7 mouse cellular contexts compared by ENCODE assay signal in the genomic region with DNA sequence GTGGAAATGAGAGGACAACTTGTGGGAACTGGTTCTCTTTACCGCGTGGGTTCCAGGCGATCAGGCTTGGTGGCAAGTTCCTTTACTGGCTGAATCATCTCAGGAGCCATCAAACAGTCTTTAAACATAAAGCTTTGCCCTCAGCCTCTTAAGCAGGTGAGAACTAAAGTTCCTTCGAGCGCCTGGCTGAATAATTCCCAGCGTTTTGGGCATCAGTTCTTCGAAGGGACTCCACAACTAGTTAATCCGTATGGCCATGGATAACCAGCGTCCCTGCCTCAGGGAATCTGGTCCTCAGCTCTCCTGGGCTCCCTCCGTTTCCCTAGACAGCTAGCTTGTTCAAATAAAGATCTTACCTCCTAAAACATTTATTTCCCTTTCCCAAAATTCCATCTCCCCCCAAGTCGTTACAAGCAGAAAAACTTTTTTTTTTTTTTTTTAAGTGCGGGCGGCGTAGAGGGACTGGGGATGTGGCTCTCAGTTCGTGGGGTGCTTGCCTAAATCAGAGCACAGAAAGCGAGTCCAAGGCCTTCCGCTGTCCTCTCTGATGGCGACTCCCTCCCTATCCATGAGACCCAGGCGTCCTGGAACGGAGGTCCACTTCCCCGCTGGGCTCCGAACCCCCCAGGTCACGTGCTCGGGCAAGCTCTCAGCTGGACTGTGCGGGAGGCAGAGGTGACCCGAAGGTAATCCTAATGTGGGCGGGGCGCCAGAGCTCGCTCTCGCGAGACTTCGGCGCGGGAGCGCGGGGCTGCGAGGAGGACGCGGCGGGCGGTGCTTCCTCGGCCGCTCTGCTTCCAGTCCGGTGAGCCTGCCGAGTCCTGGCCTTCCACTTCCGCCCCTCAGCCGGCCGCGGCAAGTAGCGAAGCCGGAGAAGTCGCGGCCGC. TPM values are rescaled to one million over a fixed set of nuclear protein-coding genes. Genes with fewer than 3 reads are reported as not detected.
DNase-seq lines count a peak whose midpoint lies in the region; ATAC-seq lines count a peak whose summit lies in the region.

A gene (plus strand): TSS at position 740 of the 887 bp plus-strand sequence.

- H3K36me3 ChIP-seq in intestine, embryonic 15.5 days = no peaks in the 10 kb centered on the region
- peaks cover 1% of the 10 kb centered on the region for H3K36me3 ChIP-seq in midbrain, embryonic 10.5 days

- H3K9ac ChIP-seq in intestine, embryonic 15.5 days = peak within 1 kb of the TSS; percentile 97

- peak within 1 kb of the TSS; percentile 96 for H3K27ac ChIP-seq in intestine, embryonic 15.5 days
- H3K27ac ChIP-seq in midbrain, embryonic 10.5 days (replicated peaks) = peak within 1 kb of the TSS; percentile 94

- under 1% methylated on average over 53 of the region's 54 CpGs for WGBS in intestine, embryonic 15.5 days
- WGBS in midbrain, embryonic 10.5 days = 2% methylated on average over 54 of the region's 54 CpGs

- H3K4me2 ChIP-seq in intestine, embryonic 15.5 days (replicated peaks) = peak within 1 kb of the TSS; percentile 92

- H3K4me1 ChIP-seq in intestine, embryonic 15.5 days (replicated peaks) = peaks cover 14% of the 10 kb centered on the region; the same call in 1 of the 2 replicates
- H3K4me1 ChIP-seq in midbrain, embryonic 10.5 days = peaks cover 28% of the 10 kb centered on the region

- H3K9me3 ChIP-seq in intestine, embryonic 15.5 days = no peaks in the 10 kb centered on the region
- H3K9me3 ChIP-seq in midbrain, embryonic 10.5 days (replicated peaks) = no peaks in the 10 kb centered on the region

- intact Hi-C loops in gastrocnemius, postnatal 36 days (cut with DNase I) = loop anchor here (5.0 kb wide), 2 partner anchors 42 to 43 kb away; a partner anchor contains a TSS
- intact Hi-C loops in left cerebral cortex, postnatal 25 days (cut with DNase I) = loop anchor here (1.0 kb wide), 2 partner anchors 44 kb away; a partner anchor contains a TSS

- peak; percentile 98 for ATAC-seq in intestine, embryonic 15.5 days

- H3K4me3 ChIP-seq in intestine, embryonic 15.5 days (replicated peaks) = peak within 1 kb of the TSS; percentile 99
- peak within 1 kb of the TSS; percentile 98 for H3K4me3 ChIP-seq in midbrain, embryonic 10.5 days

- DNase-seq in adrenal gland, adult 18-20 months (ENCODE audit: low spot score in 2 of 2) = peak; percentile 99
- DNase-seq in embryo, embryonic 11 days = peak; percentile 97
- peak; percentile 98 for DNase-seq in gastrocnemius, postnatal 36 days
- peak; percentile 96 for DNase-seq in left cerebral cortex, postnatal 25 days (ENCODE audit: low spot score in 2 of 2)
- DNase-seq in midbrain, embryonic 10.5 days (ENCODE audit: low spot score) = peak; percentile 97
- peak; percentile 99 for DNase-seq in right cerebral cortex, postnatal 4 days

- no peaks in the 10 kb centered on the region for H3K27me3 ChIP-seq in intestine, embryonic 15.5 days (replicated peaks)
- no peaks in the 10 kb centered on the region for H3K27me3 ChIP-seq in midbrain, embryonic 10.5 days (ENCODE audit: low read depth, poor library complexity, severe bottlenecking)

RNA-seq across cellular contexts. Expression of the gene that starts here (rescaled TPM):
- total RNA-seq in adrenal gland, adult 18-20 months (2021) = 10 to 100 TPM; 33.9 to 41.5 TPM
- 10 to 100 TPM; 20.9 to 21.3 TPM for total RNA-seq in gastrocnemius, postnatal 36 days (2021)
- 9.6 and 11.4 TPM in 2 replicates for polyA plus RNA-seq in intestine, embryonic 15.5 days (2015; fragmentation: Nextera tagmentation; extraction: Ambion mirVana)
- total RNA-seq in left cerebral cortex, postnatal 25 days (2021) = 10 to 100 TPM; 29.5 to 32.9 TPM
- 10.8 and 13.2 TPM in 2 replicates for polyA plus RNA-seq in midbrain, embryonic 10.5 days (2016; fragmentation: Nextera tagmentation; extraction: Ambion mirVana)

Comparison
In these comparisons a context has a peak if more than half of its experiments do, and no peak if none do; other contexts are left out.
1. Peak in every context shown above with its lines: DNase-seq, ATAC-seq, H3K4me3 ChIP-seq and H3K27ac ChIP-seq.